Mouse (Mus musculus) embryo, embryonic 10.5 days (tissue): ENCODE results near the gene Adam33.

ENCODE experiments used
- DNase-seq: peaks from one replicate; pipeline ENCODE4 v3.0.0-alpha.2; 2015; ENCODE audit warnings: low spot score

The Adam33 gene

DNA sequence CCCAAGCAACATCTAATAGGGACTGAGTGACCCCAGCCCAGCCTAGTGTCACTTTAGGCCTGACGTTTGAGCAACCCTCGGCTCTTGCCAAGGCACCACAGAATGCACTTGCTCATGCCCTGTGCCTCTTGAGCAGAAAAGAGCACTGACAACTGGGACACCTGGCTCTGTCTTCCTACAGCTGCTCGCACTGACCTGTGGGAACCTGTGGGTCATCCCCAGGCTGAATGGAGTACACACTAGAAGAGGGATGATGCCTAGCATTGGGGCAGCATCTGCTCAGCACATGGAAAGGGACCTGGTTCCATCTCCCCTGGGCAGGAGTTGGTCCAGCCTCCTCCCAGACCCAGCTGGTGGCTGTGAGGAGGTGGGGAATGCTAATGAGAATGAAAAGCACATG, 36.7 kb downstream of the Adam33 start:
- no peak for DNase-seq

DNA sequence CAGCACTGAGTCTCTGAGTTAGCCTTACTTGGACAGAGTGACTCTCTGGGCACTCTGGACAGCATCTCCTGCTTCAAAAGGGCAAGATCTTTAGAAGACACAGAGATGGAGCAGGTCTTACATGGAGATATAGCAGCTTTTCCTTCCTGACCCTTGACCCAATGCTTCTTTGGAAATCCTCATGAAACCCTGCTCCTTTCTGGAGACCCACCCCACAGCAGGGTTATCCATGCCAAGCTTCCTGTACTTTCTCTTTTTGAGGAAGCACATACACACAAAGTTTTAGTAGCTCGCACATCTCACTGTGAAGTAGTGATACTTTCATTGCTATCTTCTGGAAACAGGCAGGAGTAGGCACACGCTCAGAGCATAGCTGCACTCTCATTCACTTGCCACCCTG, 38.4 kb downstream of the Adam33 start:
- no peak for DNase-seq

DNA sequence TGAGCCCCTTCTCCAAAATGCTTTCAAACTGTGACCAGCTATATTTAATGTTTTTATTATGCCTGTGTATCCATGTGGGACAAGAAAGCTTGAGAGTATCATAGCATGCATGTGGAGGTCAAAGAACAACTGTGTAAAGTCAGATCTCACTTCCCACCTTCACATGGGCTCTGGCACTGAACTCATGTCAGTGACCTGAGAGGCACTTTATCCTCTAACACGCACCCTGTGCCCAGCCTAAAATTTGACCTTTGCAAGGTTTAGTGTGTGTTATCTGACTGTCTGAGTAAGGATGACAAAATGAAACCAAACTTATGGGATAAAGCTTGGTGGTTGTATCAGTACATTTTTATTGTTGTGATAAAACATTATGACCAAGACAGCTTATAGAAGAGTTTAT, 53.0 kb downstream of the Adam33 start:
- no peak for DNase-seq

DNA sequence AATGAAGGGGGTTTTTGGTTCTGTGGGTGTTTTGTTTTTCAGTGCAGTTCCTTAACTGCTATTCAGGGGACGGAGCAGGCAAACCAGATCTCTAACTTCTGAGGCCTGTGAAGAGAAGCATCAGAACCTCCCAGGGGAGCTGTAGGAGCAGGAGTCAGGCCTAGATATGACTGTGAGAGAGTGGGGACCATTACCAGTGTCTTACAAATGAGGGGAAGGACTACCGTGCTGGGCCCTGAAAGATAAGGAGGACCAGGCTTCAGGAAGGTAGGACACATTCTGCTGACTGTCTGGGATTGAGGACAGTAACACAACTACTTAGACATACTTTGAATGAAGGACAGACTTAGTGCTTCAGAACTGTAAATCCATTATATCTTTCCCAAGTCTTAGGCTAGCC, 54.5 kb downstream of the Adam33 start:
- DNase-seq, result no peak
